Mouse (Mus musculus) C2C12 (cell line): Measurements from ENCODE around the gene Suclg2.

Source experiments
- CTCF ChIP-seq: IDR thresholded peaks from one replicate; pipeline ENCODE4 v1.5.1; 2011; ENCODE audit not compliant: control insufficient read depth, insufficient read depth, insufficient read length
- MYOD1 ChIP-seq: IDR thresholded peaks from one replicate; pipeline ENCODE4 v1.6.1; 2011; ENCODE audit warnings: low read depth; ENCODE audit not compliant: control insufficient read depth, insufficient read length
- USF1 ChIP-seq: IDR thresholded peaks from one replicate; pipeline ENCODE4 v1.6.1; 2011; ENCODE audit warnings: low read depth, mild to moderate bottlenecking, control low read depth, moderate library complexity

DNA sequence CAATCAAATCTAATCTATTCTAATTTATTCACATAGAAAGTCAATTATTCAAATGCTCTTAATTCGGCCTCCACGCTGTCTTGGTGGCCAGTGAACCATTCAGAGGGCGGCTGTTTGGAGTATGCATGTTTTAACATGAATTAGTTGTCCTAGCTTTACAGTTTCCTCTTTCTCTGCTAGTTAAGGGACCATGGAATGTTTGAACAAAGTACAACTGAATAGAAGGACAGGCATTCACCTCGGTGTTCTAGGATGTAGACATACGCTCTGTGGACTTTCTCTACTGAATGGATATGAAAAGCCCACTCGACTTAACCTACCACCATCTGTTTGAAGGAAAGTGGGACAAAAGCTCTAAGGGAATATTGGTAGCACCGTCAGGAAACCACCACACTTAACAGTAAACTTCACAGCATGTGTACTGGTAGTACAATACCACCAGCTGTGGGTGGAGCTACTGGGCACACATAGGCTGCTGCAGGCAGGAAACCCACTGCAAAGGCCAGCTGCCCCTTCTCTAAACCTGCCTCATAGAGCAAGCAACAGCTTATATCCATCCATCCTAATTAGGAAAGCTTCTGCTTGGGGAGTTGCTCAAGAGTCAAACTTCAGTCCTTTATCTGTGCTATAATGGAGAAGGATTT lies 172.3 kb downstream of the Suclg2 start:
- TF ChIP-seq CTCF, result no peak
- TF ChIP-seq MYOD1, result no peak
- TF ChIP-seq USF1, result no peak
